ENCODE assay signal across 12 mouse cellular contexts in the genomic region with DNA sequence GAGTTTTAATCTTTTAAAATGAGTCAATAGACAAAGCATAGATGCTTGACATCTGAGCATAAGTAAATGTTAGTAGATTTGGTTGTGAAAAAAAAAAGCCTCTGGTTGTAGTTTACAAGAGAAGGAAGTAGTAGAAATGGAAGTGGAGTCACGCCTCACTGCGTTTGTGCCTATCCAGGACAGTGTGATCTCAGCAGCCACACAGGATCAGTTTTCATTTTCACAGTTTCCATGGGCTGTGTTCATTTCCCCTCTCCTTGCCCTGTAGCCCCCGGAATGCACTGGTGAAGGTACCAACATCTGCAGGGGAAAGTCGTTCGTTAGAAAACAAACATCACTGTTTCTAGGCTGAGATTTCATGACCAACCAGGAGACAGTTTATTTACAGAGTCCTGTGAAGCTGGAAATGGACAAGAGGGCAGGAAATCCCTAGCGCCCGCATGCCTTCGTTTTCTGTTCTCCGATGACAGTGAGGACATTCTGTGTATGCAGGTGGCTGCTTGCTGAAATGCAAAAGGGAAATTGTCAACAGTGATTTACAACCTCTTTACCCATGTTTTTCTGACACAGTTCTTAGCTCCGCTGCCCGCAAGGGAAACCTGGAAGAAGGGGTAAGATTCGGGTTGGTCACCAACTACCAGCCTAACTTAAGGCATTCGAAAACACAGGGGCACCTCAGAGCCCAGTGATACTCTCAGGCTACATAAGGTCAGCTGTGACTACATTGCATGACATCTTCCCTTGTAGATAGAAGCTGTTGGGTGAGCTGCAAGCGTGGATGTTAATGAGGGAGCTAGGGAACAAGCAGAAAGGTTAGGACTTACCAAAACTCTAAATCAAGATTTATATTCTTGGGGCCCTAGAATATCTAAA. TPM values are rescaled to one million over a fixed set of nuclear protein-coding genes. Genes with fewer than 3 reads are reported as not detected.
DNase-seq lines count a peak whose midpoint lies in the region; ATAC-seq and TF ChIP-seq lines count a peak whose summit lies in the region.
"Had no signal": no experiment of that assay in that cellular context is flagged by ENCODE, and none has a peak within 500 bp of the region (broad histone marks: within the 10 kb centered on the region; RNA-seq: fewer than 3 reads in every experiment).

No protein-coding gene starts in this region.

- peaks cover 15% of the 10 kb centered on the region for H3K4me1 ChIP-seq in kidney, embryonic 15.5 days
- peaks cover 0 to 10% of the 10 kb centered on the region in 2 experiments; a peak in 2 of 4 replicates for H3K4me1 ChIP-seq in CH12.LX (ENCODE audit: control insufficient read depth in 1 of 2, insufficient read depth in 2 of 2)
- H3K4me1 ChIP-seq in limb, embryonic 14.5 days (ENCODE audit: control insufficient read depth, insufficient read depth, low read length), result peaks cover 6% of the 10 kb centered on the region; the same call in 1 of the 2 replicates
- no peaks in the 10 kb centered on the region; the same call in 1 of the 2 replicates for H3K4me1 ChIP-seq in hindbrain, postnatal 0 days (ENCODE audit: insufficient read depth, low read length)
- H3K4me1 ChIP-seq: neural tube, embryonic 15.5 days had no signal

- in situ Hi-C loops in CH12.LX (cut with MboI; ENCODE audit: low pct_ligation_motif_present, low pct_unique_long_range_greater_than_20kb, low sequenced_read_pairs), result no loop called here

- H3K9ac ChIP-seq in kidney, embryonic 15.5 days, result no peak overlapping the region
- H3K9ac ChIP-seq in CH12.LX (ENCODE audit: insufficient read depth, low read depth), result no peak overlapping the region
- no peak overlapping the region for H3K9ac ChIP-seq in limb, embryonic 14.5 days (ENCODE audit: low read depth, low read length, severe bottlenecking)
- H3K9ac ChIP-seq in hindbrain, postnatal 0 days (replicated peaks; ENCODE audit: low read length), result no peak overlapping the region
- H3K9ac ChIP-seq: neural tube, embryonic 15.5 days had no signal

- no peaks in the 10 kb centered on the region for H3K9me3 ChIP-seq in kidney, embryonic 15.5 days (replicated peaks)
- no peaks in the 10 kb centered on the region for H3K9me3 ChIP-seq in CH12.LX (replicated peaks; ENCODE audit: low read length)
- H3K9me3 ChIP-seq in limb, embryonic 14.5 days (ENCODE audit: control insufficient read depth, low read length), result no peaks in the 10 kb centered on the region
- H3K9me3 ChIP-seq in hindbrain, postnatal 0 days (ENCODE audit: low read length), result no peaks in the 10 kb centered on the region
- H3K9me3 ChIP-seq: neural tube, embryonic 15.5 days had no signal

- H3K4me2 ChIP-seq in kidney, embryonic 15.5 days, result peak overlapping the region; percentile 54
- peak overlapping the region; percentile 71 for H3K4me2 ChIP-seq in CH12.LX (ENCODE audit: insufficient read depth, low read depth, poor library complexity, severe bottlenecking)
- H3K4me2 ChIP-seq in limb, embryonic 14.5 days (replicated peaks; ENCODE audit: low read depth, low read length, severe bottlenecking), result peak overlapping the region; percentile 22; the same call in 1 of the 2 replicates
- H3K4me2 ChIP-seq in hindbrain, postnatal 0 days (ENCODE audit: low read depth, low read length), result no peak overlapping the region
- H3K4me2 ChIP-seq: heart, embryonic 11.5 days; neural tube, embryonic 15.5 days had no signal

- TF ChIP-seq RAD21 in CH12.LX (IDR thresholded peaks at IDR 0.05; ENCODE audit: low read depth, low read length), result no peak

- no peaks in the 10 kb centered on the region for H3K27me3 ChIP-seq in kidney, embryonic 15.5 days
- H3K27me3 ChIP-seq in CH12.LX (replicated peaks), result no peaks in the 10 kb centered on the region
- H3K27me3 ChIP-seq in limb, embryonic 14.5 days (ENCODE audit: control insufficient read depth, insufficient read depth, low read length), result no peaks in the 10 kb centered on the region; the same call in 1 of the 2 replicates
- no peaks in the 10 kb centered on the region for H3K27me3 ChIP-seq in hindbrain, postnatal 0 days (ENCODE audit: insufficient read depth, low read length)
- H3K27me3 ChIP-seq: neural tube, embryonic 15.5 days had no signal

- no peaks in the 10 kb centered on the region for H3K79me2 ChIP-seq in CH12.LX (replicated peaks; ENCODE audit: control insufficient read depth, extremely low read depth, insufficient read depth, poor library complexity, severe bottlenecking)

- no peak for TF ChIP-seq CTCF in CH12.LX (conservative IDR thresholded peaks at IDR 0.05 in 1 of 2, IDR thresholded peaks at IDR 0.05 in 1 of 2; ENCODE audit: low read depth in 2 of 2, low read length in 2 of 2)
- no peak for TF ChIP-seq CTCF in hindbrain, postnatal 0 days (IDR thresholded peaks at IDR 0.05; ENCODE audit: low read depth)

- dilution Hi-C loops in CH12.LX (cut with MboI; ENCODE audit: extremely low pct_ligation_motif_present, extremely low pct_unique_long_range_greater_than_20kb, low sequenced_read_pairs), result no loop called here

- peak; percentile 54 for TF ChIP-seq EP300 in CH12.LX (IDR thresholded peaks at IDR 0.05; ENCODE audit: low read length)

- no peaks in the 10 kb centered on the region for H3K36me3 ChIP-seq in kidney, embryonic 15.5 days
- no peaks in the 10 kb centered on the region for H3K36me3 ChIP-seq in CH12.LX (replicated peaks in 1 of 2; ENCODE audit: control insufficient read depth in 1 of 2, insufficient read depth in 1 of 2, low read length in 1 of 2)
- H3K36me3 ChIP-seq in limb, embryonic 14.5 days (ENCODE audit: control insufficient read depth, insufficient read depth, low read length), result no peaks in the 10 kb centered on the region
- H3K36me3 ChIP-seq in hindbrain, postnatal 0 days (ENCODE audit: insufficient read depth, low read length), result no peaks in the 10 kb centered on the region
- H3K36me3 ChIP-seq: neural tube, embryonic 15.5 days had no signal

- peak overlapping the region; percentile 66; the same call in 1 of the 2 replicates for H3K27ac ChIP-seq in kidney, embryonic 15.5 days
- no peak overlapping the region for H3K27ac ChIP-seq in CH12.LX (ENCODE audit: insufficient read depth, low read depth)
- H3K27ac ChIP-seq in limb, embryonic 14.5 days (replicated peaks; ENCODE audit: low read depth, low read length), result no peak overlapping the region
- H3K27ac ChIP-seq in hindbrain, postnatal 0 days, result no peak overlapping the region
- H3K27ac ChIP-seq: neural tube, embryonic 15.5 days had no signal

- TF ChIP-seq POLR2A in CH12.LX (IDR thresholded peaks at IDR 0.05; ENCODE audit: low read depth, low read length), result no peak
- no peak for TF ChIP-seq POLR2A in limb, embryonic 14.5 days (IDR thresholded peaks at IDR 0.05; ENCODE audit: borderline replicate concordance, extremely low read depth, insufficient read depth, insufficient read length)

- peak overlapping the region; percentile 24 for H3K4me3 ChIP-seq in kidney, embryonic 15.5 days (replicated peaks)
- H3K4me3 ChIP-seq in CH12.LX (replicated peaks in 1 of 3; ENCODE audit: low read depth in 2 of 3, low read length in 2 of 3, poor library complexity in 1 of 3), result no peak overlapping the region
- H3K4me3 ChIP-seq in limb, embryonic 14.5 days (replicated peaks; ENCODE audit: low read length), result no peak overlapping the region
- no peak overlapping the region for H3K4me3 ChIP-seq in hindbrain, postnatal 0 days (ENCODE audit: low read length)
- H3K4me3 ChIP-seq: neural tube, embryonic 15.5 days had no signal

- no peak for DNase-seq in kidney, adult 8-10 months
- DNase-seq in CH12.LX (ENCODE audit: extremely low read depth), result peak; percentile 17
- peak; percentile 45 for DNase-seq in embryo, embryonic 10.5 days (ENCODE audit: low spot score)
- no peak for DNase-seq in limb, embryonic 14.5 days (ENCODE audit: low spot score)
- no peak for DNase-seq in left cerebral cortex, adult 9 months (ENCODE audit: low spot score in 2 of 2)
- no peak for DNase-seq in hindbrain, postnatal 0 days (ENCODE audit: low spot score)
- DNase-seq: left cerebral cortex, postnatal 4 days; midbrain, embryonic 14.5 days; thymus, adult 2 months had no signal

- WGBS in kidney, embryonic 15.5 days, result 16% methylated on average over 14 of the region's 14 CpGs
- 42% methylated on average over 14 of the region's 14 CpGs for WGBS in limb, embryonic 14.5 days
- 79% methylated on average over 14 of the region's 14 CpGs for WGBS in hindbrain, postnatal 0 days

- ATAC-seq in kidney, embryonic 15.5 days (replicated peaks; ENCODE audit: low FRiP score), result peak; percentile 82
- ATAC-seq in limb, embryonic 14.5 days (ENCODE audit: low FRiP score, low read depth), result no peak
- ATAC-seq in hindbrain, postnatal 0 days, result no peak

TF ChIP-seq in CH12.LX, 34 proteins besides CTCF, POLR2A, EP300 and RAD21:
- TF ChIP-seq ETS1 (conservative IDR thresholded peaks at IDR 0.05; ENCODE audit: low read depth, low read length) (no peak), ZNF384 (IDR thresholded peaks at IDR 0.05; ENCODE audit: low read depth, low read length) (peak; percentile 41; the same call in 1 of the 2 replicates)

RNA-seq across cellular contexts. Expression of gene Dut, which starts 35.6 kb away (rescaled TPM):
- 176 and 183 TPM in 2 replicates for polyA plus RNA-seq in kidney, embryonic 15.5 days (2015; fragmentation: Nextera tagmentation; extraction: Ambion mirVana)
- total RNA-seq in CH12.LX (2012; rRNA removed) (197 and 272 TPM in 2 replicates), CH12.LX (2014; rRNA removed) (348 and 351 TPM in 2 replicates)
- 228 and 232 TPM in 2 replicates for polyA plus RNA-seq in CH12.LX (2012; ENCODE audit: insufficient read length, low read depth)
- polyA plus RNA-seq in limb, embryonic 14.5 days (2012; rRNA removed), result 74.7 and 101 TPM in 2 replicates
- polyA plus RNA-seq in limb, embryonic 14.5 days (2014; fragmentation: Nextera tagmentation; extraction: Ambion mirVana), result 126 and 129 TPM in 2 replicates
- total RNA-seq in hindbrain, postnatal 0 days (2014; rRNA removed), result 46.6 and 50.7 TPM in 2 replicates
- polyA plus RNA-seq in hindbrain, postnatal 0 days (2015; fragmentation: Nextera tagmentation; extraction: Ambion mirVana), result 95.0 and 105 TPM in 2 replicates

Comparison
In these comparisons a context has a peak if more than half of its experiments do, and no peak if none do; other contexts are left out.
1. DNase-seq: peak in CH12.LX (single experiment) and embryo, embryonic 10.5 days (single experiment); none in kidney, adult 8-10 months (0 of 2), limb, embryonic 14.5 days (single experiment), left cerebral cortex, adult 9 months (0 of 2) and hindbrain, postnatal 0 days (single experiment).